Comparison of ENCODE assay signal across 19 mouse cellular contexts in genomic region chr9:107263912-107264311, GRCm38 (mm10). TPM values are rescaled to one million over a fixed set of nuclear protein-coding genes. Genes with fewer than 3 reads are reported as not detected.
A peak's percentile ranks its signal among the peaks of the same experiment; 100 is the strongest.
DNase-seq lines count a peak whose midpoint lies in the region; ATAC-seq lines count a peak whose summit lies in the region.
"Had no signal": no experiment of that assay in that cellular context is flagged by ENCODE, and none has a peak within 500 bp of the region (broad histone marks: within the 10 kb centered on the region; RNA-seq: fewer than 3 reads in every experiment).

No protein-coding gene starts in this region.

- H3K27me3 ChIP-seq in midbrain, embryonic 15.5 days (replicated peaks), result no peaks in the 10 kb centered on the region
- H3K27me3 ChIP-seq: hindbrain, embryonic 12.5 days; intestine, embryonic 15.5 days; limb, embryonic 13.5 days; neural tube, embryonic 15.5 days; stomach, embryonic 15.5 days had no signal

- DNase-seq in heart, adult 11 months, result peak; percentile 94
- DNase-seq in heart, postnatal 10 days, result no peak
- peak; percentile 53 for DNase-seq in Muller cell, postnatal 12 days (ENCODE audit: inconsistent ontology term)
- DNase-seq in adrenal gland, postnatal 14 days, result peak; percentile 78
- no peak for DNase-seq in right cerebral cortex, postnatal 25 days
- DNase-seq in frontal cortex, postnatal 36 days (ENCODE audit: low spot score in 2 of 2), result no peak
- DNase-seq: B cell, adult 2 months; cerebellum, postnatal 10 days; right cerebral cortex, adult 18-20 months; spleen, adult 18-20 months; thymus, postnatal 14 days had no signal

- H3K4me3 ChIP-seq in midbrain, embryonic 15.5 days, result no peak overlapping the region
- H3K4me3 ChIP-seq: hindbrain, embryonic 12.5 days; intestine, embryonic 15.5 days; left cerebral cortex, adult 2 months; limb, embryonic 13.5 days; neural tube, embryonic 15.5 days; stomach, embryonic 15.5 days had no signal

- H3K27ac ChIP-seq in midbrain, embryonic 15.5 days, result no peak overlapping the region
- H3K27ac ChIP-seq: hindbrain, embryonic 12.5 days; intestine, embryonic 15.5 days; left cerebral cortex, adult 2 months; limb, embryonic 13.5 days; neural tube, embryonic 15.5 days; stomach, embryonic 15.5 days had no signal

- H3K4me2 ChIP-seq in midbrain, embryonic 15.5 days, result no peak overlapping the region
- H3K4me2 ChIP-seq: hindbrain, embryonic 12.5 days; intestine, embryonic 15.5 days; limb, embryonic 13.5 days; neural tube, embryonic 15.5 days; stomach, embryonic 15.5 days had no signal

- no peaks in the 10 kb centered on the region for H3K36me3 ChIP-seq in midbrain, embryonic 15.5 days (replicated peaks)
- H3K36me3 ChIP-seq: hindbrain, embryonic 12.5 days; intestine, embryonic 15.5 days; limb, embryonic 13.5 days; neural tube, embryonic 15.5 days; stomach, embryonic 15.5 days had no signal

- ATAC-seq in megakaryocyte progenitor cell, adult 5-6 weeks (replicated peaks; ENCODE audit: poor library complexity), result peak; percentile 54
- ATAC-seq in midbrain, embryonic 15.5 days (replicated peaks), result no peak
- ATAC-seq: intestine, embryonic 15.5 days had no signal

- H3K9me3 ChIP-seq in midbrain, embryonic 15.5 days, result no peaks in the 10 kb centered on the region
- H3K9me3 ChIP-seq: hindbrain, embryonic 12.5 days; intestine, embryonic 15.5 days; limb, embryonic 13.5 days; neural tube, embryonic 15.5 days; stomach, embryonic 15.5 days had no signal

- no peaks in the 10 kb centered on the region for H3K4me1 ChIP-seq in midbrain, embryonic 15.5 days
- H3K4me1 ChIP-seq: hindbrain, embryonic 12.5 days; intestine, embryonic 15.5 days; limb, embryonic 13.5 days; neural tube, embryonic 15.5 days had no signal

- intact Hi-C loops in heart, postnatal 10 days (cut with DNase I), result no loop called here

- H3K9ac ChIP-seq in midbrain, embryonic 15.5 days, result no peak overlapping the region
- H3K9ac ChIP-seq: hindbrain, embryonic 12.5 days; intestine, embryonic 15.5 days; limb, embryonic 13.5 days; neural tube, embryonic 15.5 days; stomach, embryonic 15.5 days had no signal

- whole genome bisulfite sequencing in midbrain, embryonic 15.5 days, result 92% methylated on average over 5 of the region's 5 CpGs

RNA-seq across cellular contexts. Expression of gene Mapkapk3, which starts 25.8 kb away (rescaled TPM):
- total RNA-seq in heart, postnatal 10 days (2021), result 10 to 100 TPM; 22.1 to 23.3 TPM
- total RNA-seq in adrenal gland, postnatal 14 days (2021), result 34.9 and 42.8 TPM in 2 replicates
- total RNA-seq in megakaryocyte progenitor cell, adult 5-6 weeks (2015), result 100 and 115 TPM in 2 replicates
- 175 and 186 TPM in 2 replicates for total RNA-seq in megakaryocyte progenitor cell, adult 5-6 weeks (2017)
- polyA plus RNA-seq in midbrain, embryonic 15.5 days (2015; fragmentation: Nextera tagmentation; extraction: Ambion mirVana), result 2.2 TPM in 2 replicates

RNA-seq across cellular contexts. Expression of gene Cish, which starts 31.9 kb away (rescaled TPM):
- total RNA-seq in heart, postnatal 10 days (2021), result 100 to 1,000 TPM; 212 to 269 TPM
- total RNA-seq in adrenal gland, postnatal 14 days (2021), result 20.5 and 63.5 TPM in 2 replicates
- total RNA-seq in megakaryocyte progenitor cell, adult 5-6 weeks (2015), result 0.51 and 0.86 TPM in 2 replicates
- 0.21 and 0.34 TPM in 2 replicates for total RNA-seq in megakaryocyte progenitor cell, adult 5-6 weeks (2017)
- 7.2 and 7.4 TPM in 2 replicates for polyA plus RNA-seq in midbrain, embryonic 15.5 days (2015; fragmentation: Nextera tagmentation; extraction: Ambion mirVana)

RNA-seq across cellular contexts. Expression of gene Dock3, which starts 32.2 kb away (rescaled TPM):
- 1 to 10 TPM; 1.1 to 1.4 TPM for total RNA-seq in heart, postnatal 10 days (2021)
- total RNA-seq in adrenal gland, postnatal 14 days (2021), result 3.4 and 4.2 TPM in 2 replicates
- total RNA-seq in megakaryocyte progenitor cell, adult 5-6 weeks (2015), result 1.2 TPM in 1 of 2 replicates, not detected in the other
- not detected in 2 replicates for total RNA-seq in megakaryocyte progenitor cell, adult 5-6 weeks (2017)
- 23.4 and 24.4 TPM in 2 replicates for polyA plus RNA-seq in midbrain, embryonic 15.5 days (2015; fragmentation: Nextera tagmentation; extraction: Ambion mirVana)

Comparison
In these comparisons a context has a peak if more than half of its experiments do, and no peak if none do; other contexts are left out.
1. DNase-seq: peak in heart, adult 11 months (single experiment), Muller cell, postnatal 12 days (single experiment) and adrenal gland, postnatal 14 days (single experiment); none in heart, postnatal 10 days (0 of 2), right cerebral cortex, postnatal 25 days (single experiment) and frontal cortex, postnatal 36 days (0 of 2).
2. RNA of gene Cish, which starts 31.9 kb away (total RNA-seq): 212 to 269 TPM in heart, postnatal 10 days and 20.5 to 63.5 TPM in adrenal gland, postnatal 14 days; 0.21 to 0.86 TPM in megakaryocyte progenitor cell, adult 5-6 weeks; every median in the first group is over 10 times any median in the second.